Mouse (Mus musculus) adrenal gland, adult (tissue): Measurements from ENCODE around the gene Rsl24d1.
A peak's percentile ranks its signal among the peaks of the same experiment; 100 is the strongest.
"Not testable (repeated sequence)": the region's sequence is repeated elsewhere in the genome, so short reads cannot be mapped to it uniquely, and the experiment has no call there.

Source experiments
- DNase-seq, 2 experiments: peaks; one replicate each; pipeline ENCODE4 v3.0.0; 2022 to 2023; ENCODE audit warnings: low spot score in 1 of 2; ENCODE audit not compliant: inconsistent age in 2 of 2

Rsl24d1 gene

DNA sequence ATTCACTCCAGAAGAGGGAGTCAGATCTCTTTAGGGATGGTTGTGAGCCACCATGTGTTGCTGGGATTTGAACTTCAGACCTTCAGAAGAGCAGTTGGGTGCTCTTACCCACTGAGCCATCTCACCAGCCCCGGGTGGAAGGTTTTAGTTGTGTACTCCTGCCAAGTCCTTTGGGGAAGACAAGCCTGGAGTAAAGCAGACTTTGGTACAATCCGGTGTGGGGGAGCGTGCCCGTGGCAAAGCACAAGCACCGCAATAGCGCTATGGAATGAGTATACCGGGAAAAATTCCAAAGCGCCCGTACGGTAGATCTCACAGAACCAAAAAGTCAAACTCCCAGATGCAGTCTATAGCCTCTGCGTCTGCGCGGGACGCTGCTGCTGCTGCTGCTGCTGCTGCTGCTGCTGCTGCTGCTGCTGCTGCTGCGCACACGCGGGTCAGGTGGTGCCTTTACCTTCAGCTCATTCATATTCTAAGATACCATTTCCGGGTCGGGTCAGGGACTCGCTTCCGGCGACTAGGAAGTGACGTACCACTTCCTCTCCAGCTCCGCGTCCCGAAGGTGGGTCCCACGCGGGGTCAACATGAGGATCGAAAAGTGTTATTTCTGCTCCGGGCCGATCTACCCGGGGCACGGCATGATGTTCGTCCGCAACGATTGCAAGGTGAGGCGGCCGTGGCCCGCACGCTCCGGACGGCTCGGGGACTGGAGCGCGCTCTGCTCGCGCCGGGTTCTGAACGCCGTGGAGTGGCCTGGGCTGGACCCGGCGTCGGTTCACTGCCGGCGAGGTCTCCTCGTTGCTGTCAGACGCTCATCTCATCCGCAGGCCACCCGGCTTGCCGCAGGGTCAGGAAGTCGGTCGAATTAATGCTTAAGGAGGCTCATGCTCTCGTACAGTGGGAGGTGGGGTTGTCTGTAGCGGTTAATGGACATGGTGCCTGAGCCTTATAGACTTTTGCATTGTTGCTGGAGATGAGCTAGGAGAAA is at the start of gene Rsl24d1:
TSS of gene Rsl24d1 (plus strand) at position 508 of the 988 bp plus-strand sequence.
- peak; percentile 90 to 96 for DNase-seq

DNA sequence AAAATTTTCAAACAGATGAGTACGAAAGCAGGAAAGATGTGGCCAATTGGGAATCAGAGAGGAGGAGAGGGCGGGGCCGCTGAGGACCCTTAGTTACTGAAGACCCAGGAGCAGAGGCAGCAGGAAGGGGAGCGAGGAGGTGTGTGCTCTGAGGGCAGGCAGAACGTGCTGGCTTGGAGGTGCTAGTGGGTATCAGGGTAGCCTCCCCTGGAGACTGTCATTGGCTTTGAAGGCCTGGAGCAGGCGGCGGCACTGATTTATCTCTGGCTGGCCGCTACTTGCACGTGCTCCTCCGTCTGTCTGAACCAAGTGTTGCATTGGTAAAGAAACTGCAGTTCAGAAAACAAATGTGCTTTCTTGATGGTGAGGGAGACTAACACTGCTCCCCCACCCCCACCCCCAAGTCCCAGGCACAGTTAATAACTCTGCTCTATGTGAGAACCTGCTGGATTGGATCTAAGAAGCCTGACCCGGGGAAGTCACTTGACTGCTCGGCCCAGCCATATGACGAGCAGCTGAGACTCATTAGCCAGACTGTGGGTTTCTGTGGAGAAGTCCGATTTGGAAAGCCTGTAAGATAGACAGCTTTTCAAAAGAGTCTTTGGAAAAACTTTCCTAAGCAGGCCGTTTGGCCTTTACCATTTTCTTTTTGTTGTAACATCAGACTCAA is 49.5 kb upstream of the Rsl24d1 start:
- peak; percentile 41 to 76 for DNase-seq

DNA sequence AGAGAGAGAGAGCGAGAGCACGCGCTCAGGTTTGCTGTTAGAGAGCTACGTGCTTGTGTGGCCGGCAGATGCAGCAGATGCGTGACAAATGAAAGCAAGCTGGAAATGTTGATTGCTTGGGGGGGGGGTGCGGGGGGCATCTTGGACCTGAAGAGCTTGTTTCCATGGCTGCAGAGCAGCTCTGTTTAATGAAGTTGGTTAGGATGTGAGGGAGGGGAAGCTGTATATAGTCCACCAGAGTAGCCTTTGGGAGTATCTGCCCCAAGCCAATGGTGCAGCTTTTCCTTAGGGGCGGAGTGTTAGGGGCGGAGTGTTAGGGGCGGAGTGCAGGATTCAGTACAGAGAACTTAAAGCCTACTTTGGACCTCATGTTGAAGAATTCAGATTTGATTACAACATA is 46.1 kb upstream of the Rsl24d1 start:
- DNase-seq = no peak

DNA sequence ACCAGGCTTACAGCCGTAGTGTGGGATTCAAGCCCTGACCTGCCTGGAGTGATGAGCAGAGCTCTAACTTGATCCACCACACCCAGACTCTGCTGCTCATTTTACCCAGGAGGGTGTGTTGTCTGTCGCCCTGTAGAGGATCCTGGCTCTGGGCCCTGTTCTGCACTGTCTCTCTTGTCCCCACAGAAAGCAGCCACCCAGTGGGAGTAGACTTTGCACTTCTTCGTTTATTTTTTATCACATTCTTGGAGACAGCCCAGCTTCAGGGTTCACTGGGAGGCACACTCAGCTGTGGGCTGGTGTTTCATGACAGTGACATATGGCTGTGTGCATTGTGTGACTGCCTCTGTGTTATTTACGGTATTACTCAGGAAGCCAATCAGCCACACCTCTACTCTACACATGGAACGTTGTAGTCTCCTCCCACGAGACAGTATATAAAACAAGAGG is 45.0 kb upstream of the Rsl24d1 start:
- no peak for DNase-seq

DNA sequence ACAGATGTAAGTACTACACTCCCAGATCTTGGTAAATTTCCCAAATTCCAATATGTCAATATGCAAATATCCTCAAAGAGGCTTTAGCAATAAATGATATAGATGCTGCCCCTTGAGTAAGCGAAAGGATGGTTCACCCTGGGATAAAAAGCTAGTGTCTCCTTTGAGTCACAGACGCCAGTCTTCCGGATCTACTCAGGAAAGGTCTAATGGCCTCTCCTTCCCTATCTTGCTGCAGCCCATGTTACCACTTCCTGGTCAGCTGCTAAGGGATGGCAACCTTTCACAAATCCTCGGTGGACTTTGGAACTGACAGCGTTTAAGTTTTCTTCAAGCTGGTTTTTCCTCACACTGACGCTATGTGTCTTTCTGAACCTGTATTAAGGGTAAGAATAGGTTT is 44.5 kb upstream of the Rsl24d1 start:
- DNase-seq = no peak

DNA sequence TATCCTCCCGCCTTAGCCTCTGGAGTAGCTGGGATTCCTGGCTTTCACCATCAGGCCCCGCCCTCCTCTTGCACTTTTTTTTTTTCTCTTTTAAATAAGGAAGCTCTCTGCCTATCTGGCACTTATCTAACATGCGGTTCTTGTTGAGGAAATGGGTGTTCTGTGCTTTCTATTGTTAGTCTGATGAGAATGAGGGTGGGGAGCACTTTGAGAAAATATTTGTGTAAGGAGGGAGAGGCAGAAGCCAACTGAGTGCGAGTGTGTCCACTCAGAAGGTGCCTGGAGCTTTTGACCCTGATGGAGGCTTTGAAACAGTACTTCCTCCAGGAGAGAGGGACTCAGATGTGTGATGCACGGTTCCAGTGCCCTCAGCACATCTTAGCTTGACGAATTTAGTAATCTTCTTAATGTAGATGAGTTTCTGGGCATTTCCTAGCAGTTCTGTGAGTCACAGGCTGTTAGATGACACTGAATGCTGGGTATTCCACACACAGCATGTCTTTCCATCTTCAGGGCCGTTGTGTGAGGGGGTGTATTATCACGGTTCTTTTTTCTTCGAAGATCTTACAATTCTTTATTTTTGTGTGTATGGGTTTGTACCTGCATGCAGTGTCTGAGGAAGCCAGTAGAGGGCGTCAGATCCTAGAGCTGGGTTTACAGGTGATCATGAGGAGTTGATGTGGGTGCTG is 42.1 kb upstream of the Rsl24d1 start:
- no peak for DNase-seq

DNA sequence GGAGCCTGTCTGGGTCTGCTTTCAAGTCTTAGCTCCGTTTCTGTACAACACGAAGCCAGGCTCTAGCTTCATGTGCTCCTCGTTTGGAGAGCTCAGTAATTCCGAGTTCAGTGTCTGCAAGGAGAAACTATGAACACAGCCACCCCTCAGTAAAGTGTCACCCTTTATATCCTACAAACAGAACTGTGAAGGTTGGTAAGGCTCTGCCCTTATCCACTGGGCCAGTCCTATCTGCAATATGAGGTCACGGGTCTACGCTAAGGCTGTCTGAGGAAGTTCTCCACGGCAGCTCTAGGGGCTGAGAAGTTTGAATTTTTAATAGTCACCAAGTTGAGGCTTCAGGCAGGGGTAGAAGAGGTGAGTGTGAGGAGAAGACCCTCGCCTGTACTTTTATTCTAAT is 40.8 kb upstream of the Rsl24d1 start:
- DNase-seq = no peak

DNA sequence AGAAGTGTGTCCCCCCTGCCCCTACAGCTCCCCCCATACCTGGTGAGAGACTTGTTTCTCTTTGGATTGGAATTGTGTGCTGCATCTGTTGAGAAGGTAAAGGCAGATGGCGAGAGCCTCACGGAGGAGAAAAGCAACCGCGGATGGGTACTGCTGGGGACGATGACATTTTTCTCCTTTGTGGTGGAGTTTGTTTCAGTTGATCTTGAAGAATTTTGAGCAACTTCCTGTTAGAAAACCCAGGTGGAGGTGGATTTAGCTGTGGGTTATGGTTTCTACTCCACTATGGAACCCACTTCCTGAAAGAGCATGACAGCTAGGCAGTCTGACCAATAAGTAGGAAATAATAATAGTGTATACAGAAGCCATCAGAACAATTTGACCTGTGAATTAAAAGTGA is 40.1 kb upstream of the Rsl24d1 start:
- no peak for DNase-seq

DNA sequence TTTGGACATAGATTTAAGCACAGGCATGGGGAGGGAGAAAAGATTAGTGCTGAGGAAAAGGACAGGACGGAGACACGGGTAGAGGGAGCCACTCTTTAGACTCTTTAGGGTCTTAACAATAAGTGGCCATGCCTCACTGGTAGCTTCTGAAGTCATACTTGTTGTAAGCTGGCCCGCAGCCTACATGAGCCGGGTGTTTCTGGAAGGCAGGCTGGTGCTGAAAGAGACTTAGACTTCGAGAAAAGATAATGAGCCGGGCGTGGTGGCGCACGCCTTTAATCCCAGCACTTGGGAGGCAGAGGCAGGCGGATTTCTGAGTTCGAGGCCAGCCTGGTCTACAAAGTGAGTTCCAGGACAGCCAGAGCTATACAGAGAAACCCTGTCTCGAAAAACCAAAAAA is 33.9 kb upstream of the Rsl24d1 start:
- not testable (repeated sequence) for DNase-seq

DNA sequence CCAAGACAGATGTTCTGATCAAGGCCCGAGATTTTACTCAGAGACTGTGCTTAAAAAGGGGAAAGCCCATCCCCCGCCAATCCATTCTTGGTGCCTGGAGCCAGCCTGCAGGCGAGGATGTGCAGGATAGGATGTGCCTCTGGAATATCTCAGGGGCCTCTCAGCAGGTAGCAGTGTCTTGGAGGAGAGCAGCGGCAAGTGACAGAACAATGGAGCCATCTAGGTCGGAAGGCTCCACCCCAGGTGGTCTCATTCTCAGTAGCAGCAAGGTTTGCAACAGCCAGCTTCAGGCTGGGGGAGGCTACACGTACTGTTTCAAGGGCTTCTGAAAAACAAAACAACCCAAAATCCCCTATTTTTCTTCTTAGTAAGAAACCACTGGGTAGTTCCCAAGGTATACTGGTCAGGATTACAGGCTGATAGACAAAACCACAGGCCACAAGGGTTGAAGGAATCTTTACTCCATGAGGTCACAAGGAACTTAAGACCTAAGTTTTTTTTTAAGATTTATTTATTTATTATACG is 33.4 kb upstream of the Rsl24d1 start:
- DNase-seq = no peak

DNA sequence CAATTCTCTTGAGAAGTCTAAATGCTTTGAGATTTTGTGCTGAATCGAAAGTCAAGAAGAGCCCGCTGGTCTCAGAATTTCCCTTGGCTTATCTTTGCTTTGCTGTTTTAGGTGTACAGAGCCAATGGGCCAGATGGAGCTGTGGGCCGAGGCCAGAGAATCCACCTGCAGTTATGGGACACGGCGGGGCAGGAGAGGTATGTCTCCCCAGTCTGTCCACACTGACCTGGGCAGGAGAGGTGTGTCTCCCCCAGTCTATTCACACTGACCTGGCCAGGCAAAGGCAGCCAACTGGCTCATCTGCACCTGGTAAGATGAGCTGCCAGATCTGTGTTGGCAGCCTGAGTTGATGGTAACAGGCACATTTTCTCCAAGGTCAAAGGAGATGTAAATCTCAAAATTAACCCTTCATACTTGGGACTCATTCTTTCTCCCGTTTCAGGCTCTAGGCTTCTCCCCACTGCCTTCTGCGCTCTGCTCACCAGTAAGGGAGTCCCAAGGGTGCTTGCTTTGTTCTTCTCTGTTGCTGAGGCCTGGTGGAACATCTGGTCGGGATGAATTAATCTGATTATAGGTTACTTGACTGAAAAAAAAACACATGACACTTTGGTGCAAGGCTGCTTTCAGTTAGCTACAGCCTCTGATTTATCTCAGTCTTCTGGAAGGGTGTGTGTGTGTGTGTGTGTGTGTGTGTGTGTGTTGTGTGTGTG is 30.8 kb upstream of the Rsl24d1 start:
- DNase-seq = no peak

DNA sequence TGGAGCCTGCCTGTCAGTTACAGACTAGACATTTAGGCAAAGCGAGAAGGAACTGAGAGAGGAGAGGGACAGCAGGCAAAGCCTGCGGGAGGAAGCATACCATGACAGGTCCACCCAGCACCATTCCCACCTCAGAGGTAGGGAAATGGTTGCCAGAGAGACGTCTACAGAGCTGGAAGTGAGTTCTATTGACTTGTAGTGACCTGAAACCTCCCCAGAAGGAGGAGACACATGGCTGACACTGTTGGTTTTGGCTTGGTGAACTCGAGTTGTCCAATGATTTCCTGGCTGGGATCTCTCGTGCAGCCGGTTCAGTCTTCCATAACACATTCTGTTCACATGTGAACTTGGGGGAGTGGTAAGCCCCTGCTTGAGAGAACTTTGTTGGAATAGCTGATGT is 29.3 kb upstream of the Rsl24d1 start:
- DNase-seq = no peak

DNA sequence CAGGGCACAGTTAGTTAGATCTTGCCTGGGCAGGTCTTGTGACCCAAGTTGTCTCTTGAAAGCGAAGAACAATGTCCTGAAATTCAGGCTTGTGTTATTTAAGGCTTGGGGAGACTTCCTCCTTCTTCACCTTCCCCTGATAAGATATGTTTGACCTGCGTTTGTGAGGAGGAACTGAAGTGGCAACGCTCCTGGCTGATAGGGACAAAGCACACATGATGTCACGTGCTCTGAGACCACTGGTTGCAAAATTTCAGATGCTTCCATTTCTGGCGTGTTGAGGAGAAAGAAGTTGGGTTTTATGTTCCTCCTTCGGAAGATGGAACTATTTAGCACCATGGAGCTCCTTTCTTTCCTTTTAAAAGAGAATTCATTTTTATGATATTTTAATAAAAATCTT is 27.4 kb upstream of the Rsl24d1 start:
- no peak for DNase-seq

DNA sequence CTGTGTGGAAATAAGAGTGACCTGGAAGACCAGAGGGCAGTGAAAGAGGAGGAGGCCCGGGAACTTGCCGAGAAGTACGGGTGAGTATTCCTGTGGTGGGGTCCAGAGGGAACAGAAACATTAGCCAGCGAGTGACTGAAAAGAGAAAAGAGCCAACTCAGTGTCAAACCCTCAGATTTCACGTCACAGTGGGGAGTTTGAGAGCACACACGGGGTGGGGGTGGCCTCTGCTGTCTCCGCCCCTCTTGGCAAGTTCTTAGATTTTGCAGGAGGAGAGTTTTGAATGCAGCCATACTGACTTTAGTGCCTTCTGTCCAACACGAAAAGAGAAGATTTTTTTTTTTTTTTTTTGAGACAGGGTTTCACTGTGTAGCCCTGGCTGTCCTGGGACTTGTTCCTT is 26.1 kb upstream of the Rsl24d1 start:
- DNase-seq = no peak

DNA sequence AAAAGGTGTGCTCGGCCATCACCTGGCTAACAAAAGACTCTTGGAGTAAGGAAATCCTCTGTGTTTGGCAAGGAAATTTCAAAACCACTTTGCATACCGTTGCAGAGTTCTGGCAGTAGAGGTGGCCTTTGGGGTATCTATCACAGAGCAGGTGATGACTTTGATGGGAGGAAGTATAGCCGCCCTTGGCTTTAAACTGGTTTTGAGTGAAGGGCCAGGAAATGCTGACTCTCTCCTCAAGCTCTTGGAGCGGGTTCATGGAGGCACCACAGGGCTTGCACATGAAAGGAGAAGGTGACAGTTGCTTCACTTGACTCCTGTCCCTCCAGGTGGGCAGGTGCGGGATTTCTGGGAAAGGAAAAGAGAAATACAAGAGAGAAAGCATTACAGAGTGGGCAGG is 25.6 kb upstream of the Rsl24d1 start:
- no peak for DNase-seq

DNA sequence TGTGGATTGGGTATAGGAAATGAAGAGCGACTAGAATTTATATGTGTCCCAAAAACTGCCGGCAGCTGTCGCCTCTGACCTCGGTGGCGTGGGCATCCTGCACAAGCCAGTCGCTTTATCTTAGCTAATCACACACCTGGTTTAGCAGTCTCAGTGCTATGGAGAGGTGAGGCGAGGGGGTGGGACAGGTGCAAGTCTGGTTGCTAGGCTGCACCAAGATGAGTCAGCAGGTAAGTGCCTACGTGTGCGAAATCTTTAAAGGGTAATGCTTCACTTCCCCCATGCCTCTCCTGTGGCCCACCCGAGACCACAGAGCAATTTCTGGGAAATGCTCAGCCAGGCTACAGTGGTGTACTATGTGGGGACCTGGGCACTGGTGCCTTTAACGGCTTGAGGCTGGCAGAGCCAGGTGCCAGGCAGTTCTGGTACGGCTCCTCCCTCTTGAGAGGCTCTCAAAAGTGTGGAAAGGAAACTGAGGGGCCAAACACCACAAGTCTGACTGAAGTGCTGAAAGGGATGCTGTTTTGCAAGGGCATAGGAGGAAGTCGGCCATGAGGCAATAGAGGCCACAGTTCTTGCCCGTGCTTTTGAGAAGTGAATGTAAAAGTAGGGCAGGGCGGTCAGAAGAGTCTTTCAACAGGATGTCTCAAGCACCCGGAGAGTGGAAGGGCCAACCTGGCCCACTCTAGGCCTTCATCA is 23.9 kb upstream of the Rsl24d1 start:
- DNase-seq = peak in 1 of 2 experiments; percentile 35

DNA sequence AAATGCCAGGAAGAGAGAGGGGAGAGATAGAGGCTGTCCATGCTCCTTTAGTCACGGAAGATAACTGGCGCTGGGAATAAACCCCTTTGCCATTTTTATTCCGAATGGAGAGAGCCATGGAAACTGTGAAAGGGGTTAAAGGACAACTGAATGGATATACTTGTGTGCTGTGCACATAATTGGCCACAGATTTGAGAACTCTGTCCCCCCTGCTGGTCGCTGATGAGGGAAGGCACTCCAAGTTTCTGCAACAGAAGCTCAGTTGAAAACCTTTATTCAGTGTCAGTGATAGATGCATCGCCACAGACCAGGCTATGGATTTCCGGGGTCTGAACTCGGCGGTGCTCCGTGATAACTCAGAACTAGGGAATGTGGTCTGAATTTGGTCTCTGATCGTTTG is 23.1 kb upstream of the Rsl24d1 start:
- DNase-seq = peak in 1 of 2 experiments; percentile 17

DNA sequence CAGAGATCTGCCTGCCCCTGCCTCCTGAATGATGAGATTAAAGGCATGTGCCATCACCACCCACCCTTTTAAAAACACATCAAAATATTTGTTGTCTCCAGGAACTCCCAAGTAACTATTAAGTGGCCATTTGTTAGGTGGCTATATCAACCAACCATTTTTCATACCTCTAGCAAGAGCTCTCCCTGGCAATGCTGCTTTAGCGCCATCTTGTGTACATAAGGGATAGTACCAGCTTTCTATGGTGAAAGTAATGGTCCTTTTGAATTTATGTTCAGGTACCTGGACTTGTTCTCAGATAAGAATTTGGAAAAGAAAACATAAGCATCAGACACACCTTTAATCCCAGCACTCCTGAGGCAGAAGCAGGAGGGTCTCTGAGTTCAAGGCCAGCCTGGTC is 21.5 kb upstream of the Rsl24d1 start:
- peak in 1 of 2 experiments; percentile 85 for DNase-seq

DNA sequence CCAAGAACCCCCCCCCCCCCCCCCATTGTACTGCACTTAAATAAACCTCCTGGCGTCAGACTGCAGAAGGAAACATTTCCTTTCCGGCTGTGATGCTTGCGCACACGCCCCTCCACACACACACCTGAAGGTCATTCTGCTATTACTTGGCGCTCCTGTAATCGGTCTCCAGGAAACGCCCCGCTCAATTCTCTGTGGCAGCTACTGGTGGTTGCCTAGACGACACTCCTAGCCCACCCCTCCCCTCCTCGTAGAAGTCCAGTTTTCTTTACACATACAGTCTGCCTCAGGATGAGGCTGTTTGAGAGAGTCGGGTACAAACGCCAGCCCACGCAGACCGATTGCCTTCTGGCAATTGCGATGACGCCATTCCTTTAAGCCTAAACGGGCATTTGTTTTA is 18.6 kb upstream of the Rsl24d1 start:
- DNase-seq = no peak

DNA sequence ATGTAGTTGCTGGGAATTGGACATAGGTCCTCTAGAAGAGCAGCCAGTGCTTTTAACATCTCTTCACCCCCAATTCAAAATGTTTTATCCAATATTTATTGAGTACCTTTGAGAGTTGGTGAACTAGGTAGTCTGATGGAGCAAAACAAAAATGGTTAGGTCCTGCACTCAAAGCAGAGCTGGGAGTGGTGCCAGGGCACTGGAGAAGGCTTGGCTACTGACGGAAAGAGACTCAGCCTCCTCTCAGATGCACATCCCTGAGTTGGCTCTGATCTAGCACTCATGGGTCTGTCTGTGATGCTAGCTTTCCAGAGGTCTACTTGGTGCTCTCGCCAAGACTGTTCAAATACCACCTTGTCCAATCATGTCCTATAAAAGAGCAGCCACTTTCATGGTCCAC is 15.3 kb upstream of the Rsl24d1 start:
- no peak for DNase-seq
